23 mouse cellular contexts compared by ENCODE assay signal in genomic region chr1:182309403-182309802, GRCm38 (mm10). TPM values are rescaled to one million over a fixed set of nuclear protein-coding genes. Genes with fewer than 3 reads are reported as not detected.
DNase-seq lines count a peak whose midpoint lies in the region; ATAC-seq lines count a peak whose summit lies in the region.
"Had no signal": no experiment of that assay in that cellular context is flagged by ENCODE, and none has a peak within 500 bp of the region (broad histone marks: within the 10 kb centered on the region; RNA-seq: fewer than 3 reads in every experiment).

No protein-coding gene starts in this region.

- H3K4me2 ChIP-seq in midbrain, embryonic 11.5 days = no peak overlapping the region
- H3K4me2 ChIP-seq: embryonic facial prominence, embryonic 13.5 days; embryonic facial prominence, embryonic 15.5 days; forebrain, embryonic 12.5 days had no signal

- peaks cover 3% of the 10 kb centered on the region; the same call in 1 of the 2 replicates for H3K9me3 ChIP-seq in midbrain, embryonic 11.5 days (ENCODE audit: control insufficient read depth, low read length)
- H3K9me3 ChIP-seq in midbrain, embryonic 10.5 days (replicated peaks) = peaks cover 8% of the 10 kb centered on the region
- H3K9me3 ChIP-seq: embryonic facial prominence, embryonic 15.5 days had no signal

- WGBS in midbrain, embryonic 11.5 days = 82% methylated on average over 5 of the region's 5 CpGs
- 94% methylated on average over 5 of the region's 5 CpGs for WGBS in midbrain, embryonic 10.5 days

- no peaks in the 10 kb centered on the region for H3K4me1 ChIP-seq in midbrain, embryonic 11.5 days (ENCODE audit: control insufficient read depth, insufficient read depth, low read length)
- H3K4me1 ChIP-seq in midbrain, embryonic 10.5 days = no peaks in the 10 kb centered on the region
- H3K4me1 ChIP-seq: embryonic facial prominence, embryonic 13.5 days; embryonic facial prominence, embryonic 15.5 days; forebrain, embryonic 10.5 days; forebrain, embryonic 12.5 days had no signal

- no peaks in the 10 kb centered on the region for H3K27me3 ChIP-seq in midbrain, embryonic 11.5 days (ENCODE audit: control insufficient read depth, insufficient read depth, low read length)
- H3K27me3 ChIP-seq in midbrain, embryonic 10.5 days (ENCODE audit: low read depth, poor library complexity, severe bottlenecking) = no peaks in the 10 kb centered on the region
- no peaks in the 10 kb centered on the region; the same call in 1 of the 2 replicates for H3K27me3 ChIP-seq in splenic B cell, adult 2 months (ENCODE audit: control insufficient read depth, insufficient read depth, low read length, poor library complexity, severe bottlenecking)
- H3K27me3 ChIP-seq: embryonic facial prominence, embryonic 13.5 days; embryonic facial prominence, embryonic 15.5 days; forebrain, embryonic 12.5 days had no signal

- ATAC-seq in midbrain, embryonic 11.5 days (ENCODE audit: low FRiP score) = no peak
- ATAC-seq: forebrain, embryonic 14.5 days; forebrain, embryonic 16.5 days had no signal

- H3K27ac ChIP-seq in midbrain, embryonic 11.5 days (ENCODE audit: low read depth, low read length) = no peak overlapping the region
- H3K27ac ChIP-seq in midbrain, embryonic 10.5 days (replicated peaks) = no peak overlapping the region
- H3K27ac ChIP-seq: embryonic facial prominence, embryonic 13.5 days; embryonic facial prominence, embryonic 15.5 days; forebrain, embryonic 10.5 days; forebrain, embryonic 12.5 days had no signal

- H3K36me3 ChIP-seq in midbrain, embryonic 11.5 days (ENCODE audit: control insufficient read depth, insufficient read depth, low read length) = no peaks in the 10 kb centered on the region
- H3K36me3 ChIP-seq in midbrain, embryonic 10.5 days = peaks cover 33% of the 10 kb centered on the region
- H3K36me3 ChIP-seq in splenic B cell, adult 2 months (ENCODE audit: control insufficient read depth, insufficient read depth, low read length, poor library complexity, severe bottlenecking) = no peaks in the 10 kb centered on the region

- no peak overlapping the region for H3K4me3 ChIP-seq in midbrain, embryonic 11.5 days (ENCODE audit: low read depth, low read length)
- no peak overlapping the region for H3K4me3 ChIP-seq in midbrain, embryonic 10.5 days
- H3K4me3 ChIP-seq: embryonic facial prominence, embryonic 13.5 days; embryonic facial prominence, embryonic 15.5 days; erythroblast, embryonic 14.5 days; forebrain, embryonic 10.5 days; forebrain, embryonic 12.5 days had no signal

- no peak overlapping the region for H3K9ac ChIP-seq in midbrain, embryonic 11.5 days (ENCODE audit: low read length)
- H3K9ac ChIP-seq: embryonic facial prominence, embryonic 13.5 days; embryonic facial prominence, embryonic 15.5 days; forebrain, embryonic 12.5 days had no signal

- DNase-seq in midbrain, embryonic 11.5 days (ENCODE audit: low spot score, missing footprints) = peak; percentile 10
- no peak for DNase-seq in midbrain, embryonic 10.5 days (ENCODE audit: low spot score)
- DNase-seq in B cell, adult 2 months = peak; percentile 5 to 14
- peak; percentile 43 for DNase-seq in splenic B cell, adult 2 months (ENCODE audit: low read depth, low spot score)
- no peak for DNase-seq in right cerebral cortex, postnatal 4 days
- no peak for DNase-seq in layer of hippocampus, adult 9-10 months (ENCODE audit: low spot score)
- DNase-seq: adrenal gland, adult 2 months; adrenal gland, postnatal 10 days; adrenal gland, postnatal 25 days; cerebellum, adult 11 months; cerebellum, adult 18-20 months; cerebellum, adult 8-10 months; cerebellum, adult 9-11 months; cerebellum, postnatal 14 days; cerebellum, postnatal 36 days; embryo, embryonic 11 days had no signal

RNA-seq across cellular contexts. Expression of gene Degs1, which starts 26.8 kb away (rescaled TPM):
- 68.5 and 76.2 TPM in 2 replicates for polyA plus RNA-seq in midbrain, embryonic 11.5 days (2014; fragmentation: Nextera tagmentation; extraction: Ambion mirVana)
- 68.6 and 73.7 TPM in 2 replicates for polyA plus RNA-seq in midbrain, embryonic 10.5 days (2016; fragmentation: Nextera tagmentation; extraction: Ambion mirVana)

RNA-seq across cellular contexts. Expression of gene Fbxo28, which starts 32.0 kb away (rescaled TPM):
- polyA plus RNA-seq in midbrain, embryonic 11.5 days (2014; fragmentation: Nextera tagmentation; extraction: Ambion mirVana) = 29.7 and 32.1 TPM in 2 replicates
- polyA plus RNA-seq in midbrain, embryonic 10.5 days (2016; fragmentation: Nextera tagmentation; extraction: Ambion mirVana) = 22.6 and 22.7 TPM in 2 replicates

Comparison
In these comparisons a context has a peak if more than half of its experiments do, and no peak if none do; other contexts are left out.
1. DNase-seq: peak in midbrain, embryonic 11.5 days (single experiment), B cell, adult 2 months (2 of 2) and splenic B cell, adult 2 months (single experiment); none in midbrain, embryonic 10.5 days (single experiment), right cerebral cortex, postnatal 4 days (single experiment) and layer of hippocampus, adult 9-10 months (single experiment).